Comparison of ENCODE assay signal across 8 mouse cellular contexts in genomic region chr11:117319543-117320335, GRCm38 (mm10).
DNase-seq lines count a peak whose midpoint lies in the region; ATAC-seq and TF ChIP-seq lines count a peak whose summit lies in the region.

No protein-coding gene starts in this region.

- 54% methylated on average over 14 of the region's 15 CpGs for WGBS in midbrain, embryonic 10.5 days
- 27% methylated on average over 14 of the region's 15 CpGs for WGBS in stomach, postnatal 0 days

- H3K36me3 ChIP-seq in midbrain, embryonic 10.5 days = no peaks in the 10 kb centered on the region
- no peaks in the 10 kb centered on the region for H3K36me3 ChIP-seq in stomach, postnatal 0 days (ENCODE audit: control insufficient read depth, insufficient read depth, low read length)

- peaks cover 88% of the 10 kb centered on the region for H3K4me1 ChIP-seq in midbrain, embryonic 10.5 days
- H3K4me1 ChIP-seq in stomach, postnatal 0 days (replicated peaks; ENCODE audit: control insufficient read depth, insufficient read depth) = peaks cover 36% of the 10 kb centered on the region

- peak overlapping the region; percentile 13; the same call in 1 of the 2 replicates for H3K9ac ChIP-seq in stomach, postnatal 0 days (ENCODE audit: low read length)

- H3K27ac ChIP-seq in midbrain, embryonic 10.5 days (replicated peaks) = peak overlapping the region; percentile 84
- H3K27ac ChIP-seq in stomach, postnatal 0 days (replicated peaks) = peak overlapping the region; percentile 85

- H3K4me3 ChIP-seq in midbrain, embryonic 10.5 days = 0 out of 2 replicates have a peak overlapping the region, but pooled peaks have one; percentile 9
- H3K4me3 ChIP-seq in stomach, postnatal 0 days (ENCODE audit: low read depth, low read length) = no peak overlapping the region

- DNase-seq in 3T3-L1 (ENCODE audit: low read depth, low spot score) = peak; percentile 44
- DNase-seq in R1 (ENCODE audit: low read depth, low spot score) = peak; percentile 69
- DNase-seq in heart, adult 18-20 months = peak; percentile 61 to 84
- DNase-seq in kidney, postnatal 4 days = peak; percentile 51 to 64
- peak; percentile 38 for DNase-seq in midbrain, embryonic 10.5 days (ENCODE audit: low spot score)
- peak; percentile 65 for DNase-seq in stomach, postnatal 0 days (ENCODE audit: low spot score)
- no peak for DNase-seq in urinary bladder, adult 2 months (ENCODE audit: low spot score)
- no peak for DNase-seq in adrenal gland, postnatal 4 days (ENCODE audit: low spot score in 2 of 2)

- no peak overlapping the region for H3K4me2 ChIP-seq in stomach, postnatal 0 days (replicated peaks; ENCODE audit: low read depth)

- H3K9me3 ChIP-seq in midbrain, embryonic 10.5 days (replicated peaks) = no peaks in the 10 kb centered on the region
- H3K9me3 ChIP-seq in stomach, postnatal 0 days (ENCODE audit: control insufficient read depth, low read length) = no peaks in the 10 kb centered on the region

- H3K27me3 ChIP-seq in midbrain, embryonic 10.5 days (ENCODE audit: low read depth, poor library complexity, severe bottlenecking) = no peaks in the 10 kb centered on the region
- no peaks in the 10 kb centered on the region for H3K27me3 ChIP-seq in stomach, postnatal 0 days (ENCODE audit: control insufficient read depth, insufficient read depth, low read length)

- peak; percentile 79 for ATAC-seq in stomach, postnatal 0 days (ENCODE audit: low FRiP score, low TSS enrichment)

- TF ChIP-seq EP300 in stomach, postnatal 0 days (optimal IDR thresholded peaks at IDR 0.05) = no peak

- TF ChIP-seq CTCF in stomach, postnatal 0 days (IDR thresholded peaks at IDR 0.05; ENCODE audit: low read depth) = no peak

Comparison
In these comparisons a context has a peak if more than half of its experiments do, and no peak if none do; other contexts are left out.
1. DNase-seq: peak in 3T3-L1 (single experiment), R1 (single experiment), heart, adult 18-20 months (2 of 2), kidney, postnatal 4 days (2 of 2), midbrain, embryonic 10.5 days (single experiment) and stomach, postnatal 0 days (single experiment); none in urinary bladder, adult 2 months (single experiment) and adrenal gland, postnatal 4 days (0 of 2).